Mouse (Mus musculus): ENCODE data around the gene Pfdn6. TPM values are rescaled to one million over a fixed set of nuclear protein-coding genes. Genes with fewer than 3 reads are reported as not detected.

Gene Pfdn6
- polyA plus RNA-seq (2014; fragmentation: Illumina TruSeq; extraction: RNeasy Lipid Tissue Mini Kit (QIAGEN cat#74804); ENCODE audit: low read depth, low replicate concordance): 70.9 TPM

DNA sequence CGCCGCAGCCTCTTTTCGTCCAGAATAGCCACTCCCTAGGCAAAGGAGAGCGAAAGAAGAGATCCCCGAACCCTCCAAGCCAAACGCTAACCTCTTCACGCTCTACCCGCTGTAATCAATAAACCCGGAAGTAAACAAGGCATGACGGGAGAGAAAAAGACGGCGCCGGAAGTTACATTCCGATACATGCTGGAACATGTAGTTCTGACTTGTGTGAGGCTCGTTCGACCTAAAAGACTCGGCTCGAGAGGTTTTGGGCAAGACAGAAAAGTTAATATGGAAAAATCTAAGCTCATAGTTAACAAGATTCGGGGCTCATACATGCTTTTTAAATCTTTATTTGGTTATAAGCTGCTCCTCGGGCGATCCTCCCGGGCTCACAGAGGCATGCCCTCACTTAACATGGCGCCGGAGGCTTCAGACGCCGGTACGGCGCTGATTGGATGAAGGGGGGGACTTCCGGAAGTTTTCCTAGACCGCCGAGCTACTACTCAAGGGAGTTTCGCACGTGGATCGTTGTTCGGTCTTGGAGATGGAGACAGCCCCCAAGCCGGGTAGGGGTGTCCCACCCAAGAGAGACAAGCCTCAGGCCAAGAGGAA, at the start of gene Pfdn6, which contains the start of gene Wdr46:
Gene Pfdn6 (minus strand): TSS at position 138 of the 600 bp plus-strand sequence.
Gene Wdr46 (plus strand): TSS at position 455 of the 600 bp plus-strand sequence.

DNA sequence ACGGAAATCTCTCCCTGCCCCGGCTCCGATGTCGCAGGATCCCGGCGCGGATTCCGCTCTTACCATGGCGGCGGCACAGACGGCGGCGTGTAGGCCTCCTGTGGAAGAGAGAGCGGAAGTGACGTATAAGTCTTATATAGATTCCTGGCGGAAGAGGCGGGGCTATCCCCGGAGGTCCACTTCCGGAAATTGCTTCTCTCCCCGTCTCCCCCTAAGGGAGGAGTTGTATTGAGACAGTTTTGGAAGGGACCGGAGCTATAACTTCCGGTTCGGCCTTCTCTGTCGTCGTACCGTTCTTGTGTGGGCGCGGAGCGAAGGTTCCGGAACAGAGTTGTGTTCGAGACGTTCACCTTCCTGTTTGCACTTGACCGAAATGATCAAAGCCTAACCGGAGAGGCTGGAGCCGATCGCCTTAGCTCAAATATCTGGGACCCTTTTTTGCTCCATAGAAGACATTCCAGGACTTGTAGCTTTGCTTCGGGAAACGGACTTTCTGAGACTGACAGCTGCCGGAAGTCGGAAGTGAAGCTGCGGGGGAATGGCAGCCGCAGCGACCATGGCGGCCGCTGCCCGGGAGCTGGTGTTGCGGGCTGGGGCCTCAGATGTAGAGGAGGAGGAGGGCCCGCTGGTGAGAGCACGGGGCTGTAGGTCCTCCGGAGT, 15.5 kb upstream of the Pfdn6 start, which contains the start of the genes Vps52 and Rps18:
Gene Vps52 (plus strand): TSS at position 258 of the 660 bp plus-strand sequence.
Gene Rps18 (minus strand): TSS at position 447 of the 660 bp plus-strand sequence.

DNA sequence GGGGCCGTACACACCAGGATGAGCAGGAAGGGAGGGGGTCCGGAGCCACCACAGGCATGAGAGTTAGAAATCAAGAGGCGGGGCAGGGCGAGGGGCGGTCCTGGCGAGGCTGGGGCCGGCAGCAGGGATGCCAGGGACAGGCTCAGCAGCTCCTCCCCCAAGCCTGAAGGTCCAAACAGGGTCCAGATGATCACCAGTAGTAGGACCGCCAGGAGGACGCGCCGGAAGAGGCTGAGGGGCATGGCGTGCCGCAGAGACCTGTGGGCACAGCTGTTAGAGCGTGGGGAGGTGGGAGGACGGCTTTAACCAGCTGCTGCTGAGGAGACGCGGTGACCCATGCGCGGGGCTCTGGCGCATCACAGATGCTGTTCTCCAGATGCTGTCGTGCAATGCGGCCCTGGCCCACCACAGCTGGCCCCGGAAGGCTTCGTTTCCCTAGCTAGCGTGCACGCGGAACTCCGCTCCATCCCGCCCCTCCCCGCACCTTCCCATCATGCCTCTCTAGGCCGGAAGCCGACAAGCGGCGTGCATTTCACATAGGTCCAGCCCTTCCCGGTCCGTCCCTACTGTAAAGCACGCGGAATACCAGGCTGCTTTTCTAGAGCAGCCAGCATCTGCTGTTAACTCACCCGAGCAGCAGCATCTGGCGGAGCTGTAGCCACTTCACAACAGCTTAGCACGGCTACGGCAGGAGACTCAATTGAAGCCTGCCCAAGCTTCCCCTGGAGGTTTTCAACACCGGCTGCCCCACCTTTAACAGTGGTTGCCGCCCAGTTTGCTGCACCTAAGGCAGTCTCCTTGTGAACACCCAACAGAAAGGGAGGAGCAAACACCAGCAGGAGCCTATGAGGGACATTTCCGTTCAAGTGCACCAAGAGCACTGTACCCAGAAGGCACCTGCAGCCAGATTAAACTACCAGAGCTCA, 11.1 kb upstream of the Pfdn6 start, which contains the start of gene B3galt4:
Gene B3galt4 (minus strand): TSS at position 468 of the 926 bp plus-strand sequence.

DNA sequence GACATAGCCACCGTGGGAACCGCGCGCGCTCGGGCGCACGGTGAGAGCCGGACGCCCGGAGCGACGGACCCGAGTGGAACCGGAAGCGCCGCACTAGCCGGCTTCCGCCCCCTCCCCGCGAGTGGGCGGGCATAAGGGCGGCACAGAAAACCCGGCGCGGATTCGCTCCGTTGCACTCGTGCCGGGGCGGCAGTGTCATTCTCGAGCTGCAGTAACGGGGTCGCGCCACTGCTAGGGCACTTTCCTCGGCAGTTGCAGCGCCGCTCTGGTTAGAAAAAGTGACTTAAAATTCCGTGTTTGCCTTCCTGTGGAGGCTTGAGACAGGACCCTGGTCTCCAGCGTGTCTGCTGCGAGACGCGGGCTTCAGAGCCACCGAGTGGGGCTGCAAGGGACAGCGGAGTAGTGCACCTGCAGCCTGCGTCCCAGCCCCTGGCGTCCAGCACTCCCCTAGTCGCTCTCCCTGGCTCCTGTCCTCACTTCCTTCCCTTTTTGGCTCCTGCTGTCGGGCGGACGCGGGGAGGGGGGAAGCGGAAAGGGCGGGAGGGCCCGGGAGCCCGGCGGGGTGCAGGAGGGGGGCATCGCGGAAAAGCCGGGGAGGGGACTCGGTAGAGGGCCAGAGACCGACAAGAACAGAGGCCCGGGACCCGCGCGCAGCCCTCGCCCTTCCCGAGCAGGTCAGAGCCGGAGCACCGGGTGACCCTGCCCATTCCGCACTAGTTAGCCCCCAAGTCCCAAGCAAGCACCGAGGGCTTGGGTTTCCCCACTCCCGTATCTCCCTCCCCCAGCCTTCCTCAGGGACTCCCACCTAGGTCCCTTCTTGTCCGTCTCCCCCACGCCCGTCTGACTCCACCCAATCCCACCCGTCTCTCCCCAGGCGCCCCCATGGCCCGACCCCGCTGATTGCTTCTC, 10.5 kb downstream of the Pfdn6 start, which contains the start of gene Rgl2:
Gene Rgl2 (plus strand): TSS at position 173 of the 909 bp plus-strand sequence.

DNA sequence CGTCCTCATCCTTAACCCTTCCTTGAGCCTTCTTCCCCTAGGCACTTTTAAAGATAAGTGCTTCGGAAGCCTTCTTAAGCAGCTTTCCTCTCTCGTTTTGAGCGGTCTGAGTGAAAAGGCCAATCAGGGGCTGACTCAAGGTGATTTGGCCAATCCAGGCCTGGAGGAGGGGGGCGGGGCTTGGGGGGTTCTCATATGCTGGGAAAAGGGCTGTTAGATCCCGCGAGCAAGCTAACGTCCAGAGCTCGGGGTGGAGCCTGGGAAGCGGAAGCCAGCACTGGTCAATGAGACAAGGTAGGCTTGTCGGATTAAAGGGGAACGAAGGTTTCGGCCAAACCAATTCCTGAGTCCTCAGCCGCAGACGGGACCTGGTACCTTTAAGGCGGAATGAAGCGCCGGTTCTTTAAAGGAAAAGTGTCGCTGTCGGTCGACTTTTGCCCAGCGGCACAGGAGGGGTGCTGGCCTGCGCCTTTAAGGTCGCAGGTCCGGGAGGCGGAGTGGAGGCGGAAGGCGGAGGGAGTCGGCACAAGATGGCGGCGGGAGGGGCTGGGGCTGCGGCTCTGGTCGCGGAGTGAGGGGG, 24.4 kb downstream of the Pfdn6 start, which contains the start of the genes Tapbp and Zbtb22:
Gene Tapbp (plus strand): TSS at position 229 of the 580 bp plus-strand sequence.
Gene Zbtb22 (plus strand): TSS at position 234 of the 580 bp plus-strand sequence.

DNA sequence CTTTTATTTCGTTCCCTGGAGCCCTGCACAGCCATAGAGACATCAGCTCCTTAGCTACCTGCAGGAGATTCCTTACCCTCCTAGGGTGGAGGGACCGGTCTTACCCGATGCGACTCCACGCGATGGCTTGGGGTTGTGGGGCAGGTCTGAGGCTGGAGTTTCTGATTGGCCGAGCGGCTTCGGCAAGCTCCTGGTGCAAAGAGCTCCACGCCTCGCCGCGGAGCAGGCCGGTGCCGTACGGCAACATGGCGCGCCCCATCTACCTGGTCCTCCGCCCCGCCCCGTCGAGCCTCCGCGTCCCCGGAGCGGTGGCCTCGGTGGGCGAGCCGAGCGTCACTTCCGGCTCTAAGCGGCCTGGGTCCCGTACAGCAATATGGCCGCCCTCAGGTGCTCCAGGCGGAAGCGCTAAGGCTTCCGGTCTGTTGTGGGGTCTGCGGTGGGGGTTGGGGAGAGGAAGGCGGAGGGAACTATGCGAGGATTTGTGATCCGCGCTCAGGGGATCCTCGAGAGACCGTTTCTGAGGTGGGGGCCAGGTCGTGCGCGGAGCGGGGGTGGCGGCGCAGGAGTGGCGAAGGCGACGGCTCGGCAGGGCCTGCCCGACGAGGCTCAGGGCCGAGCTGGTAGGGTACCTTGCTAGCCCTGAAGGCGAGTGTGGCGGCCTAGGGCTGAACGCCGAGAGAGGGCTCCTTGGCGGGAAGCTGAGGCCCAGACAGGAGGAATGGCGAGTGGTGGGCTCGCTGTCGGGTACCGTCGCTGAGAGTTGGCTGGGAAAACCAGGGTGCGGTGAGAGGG, 30.9 kb downstream of the Pfdn6 start, which contains the start of gene Daxx:
Gene Daxx (plus strand): TSS at position 338 of the 792 bp plus-strand sequence.

DNA sequence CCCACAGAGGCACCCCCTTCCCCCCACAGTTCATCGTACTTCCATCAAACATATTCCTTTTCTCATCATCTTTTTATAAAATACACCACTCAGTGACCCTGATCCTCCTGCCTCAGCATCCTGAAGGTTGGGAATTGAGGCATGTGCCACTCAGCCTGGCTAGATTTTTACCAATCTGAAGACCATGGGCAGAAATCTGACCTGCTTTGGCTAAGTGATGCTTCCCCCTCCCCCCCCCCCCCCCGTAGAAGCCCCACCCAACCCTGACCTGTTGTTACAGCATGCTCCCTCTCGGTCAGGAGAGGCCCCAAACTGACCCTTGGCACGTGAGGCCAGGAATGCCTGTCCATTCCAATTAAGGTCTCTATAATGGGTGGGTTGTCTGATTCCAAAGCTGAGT, 35.3 kb downstream of the Pfdn6 start, which contains the start of gene Platr17:
Gene Platr17 (plus strand): TSS at position 301 of the 400 bp plus-strand sequence.

DNA sequence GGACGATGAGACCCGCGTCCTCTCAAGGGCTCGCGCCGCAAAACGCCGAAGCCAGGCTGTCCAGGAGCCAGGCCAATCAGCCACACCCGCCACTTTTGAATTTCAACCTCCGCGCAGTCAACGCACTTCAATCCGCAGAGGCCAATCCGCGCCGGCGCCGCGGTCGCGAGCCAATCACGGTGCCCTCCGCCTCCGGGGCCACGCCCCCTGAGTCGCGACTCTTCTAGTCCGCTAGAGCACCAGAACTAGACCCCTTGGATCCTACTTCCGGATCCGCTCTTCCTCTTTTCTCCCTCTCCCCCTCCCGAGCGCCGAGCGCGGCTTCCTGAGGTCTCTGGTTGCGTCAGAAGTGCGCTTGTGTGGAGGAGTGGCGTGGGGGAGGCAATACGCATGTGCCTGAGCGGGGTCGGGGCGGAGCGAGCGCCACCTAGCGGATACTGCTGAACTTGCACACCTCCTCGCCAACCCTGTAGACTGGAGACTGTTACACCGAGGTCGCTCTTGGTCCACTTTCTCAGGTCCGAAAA, 49.5 kb downstream of the Pfdn6 start, which contains the start of gene Kifc1:
Gene Kifc1 (minus strand): TSS at position 129 of the 527 bp plus-strand sequence.

Other genes with a start within 250 kb of the Pfdn6 start
- gene March2, start 221.7 kb downstream of the Pfdn6 start, polyA plus RNA-seq (2014; fragmentation: Illumina TruSeq; extraction: RNeasy Lipid Tissue Mini Kit (QIAGEN cat#74804); ENCODE audit: low read depth, low replicate concordance): 86.5 TPM
- 136 TPM for gene Rab11b, start 179.8 kb downstream of the Pfdn6 start, polyA plus RNA-seq (2014; fragmentation: Illumina TruSeq; extraction: RNeasy Lipid Tissue Mini Kit (QIAGEN cat#74804); ENCODE audit: low read depth, low replicate concordance)
- gene Angptl4, start 158.5 kb downstream of the Pfdn6 start, polyA plus RNA-seq (2014; fragmentation: Illumina TruSeq; extraction: RNeasy Lipid Tissue Mini Kit (QIAGEN cat#74804); ENCODE audit: low read depth, low replicate concordance): 245 TPM
- gene Kank3, start 129.8 kb downstream of the Pfdn6 start, polyA plus RNA-seq (2014; fragmentation: Illumina TruSeq; extraction: RNeasy Lipid Tissue Mini Kit (QIAGEN cat#74804); ENCODE audit: low read depth, low replicate concordance): 91.1 TPM
- gene Rps28, start 115.8 kb downstream of the Pfdn6 start, polyA plus RNA-seq (2014; fragmentation: Illumina TruSeq; extraction: RNeasy Lipid Tissue Mini Kit (QIAGEN cat#74804); ENCODE audit: low read depth, low replicate concordance): 1,499 TPM
- gene Ndufa7, start 115.8 kb downstream of the Pfdn6 start, polyA plus RNA-seq (2014; fragmentation: Illumina TruSeq; extraction: RNeasy Lipid Tissue Mini Kit (QIAGEN cat#74804); ENCODE audit: low read depth, low replicate concordance): 425 TPM
- 72.7 TPM for gene Cd320, start 97.3 kb downstream of the Pfdn6 start, polyA plus RNA-seq (2014; fragmentation: Illumina TruSeq; extraction: RNeasy Lipid Tissue Mini Kit (QIAGEN cat#74804); ENCODE audit: low read depth, low replicate concordance)
- not detected for gene Gm7029, start 66.5 kb downstream of the Pfdn6 start, polyA plus RNA-seq (2014; fragmentation: Illumina TruSeq; extraction: RNeasy Lipid Tissue Mini Kit (QIAGEN cat#74804); ENCODE audit: low read depth, low replicate concordance)
- 1.9 TPM for gene Kifc1, start 49.7 kb downstream of the Pfdn6 start, polyA plus RNA-seq (2014; fragmentation: Illumina TruSeq; extraction: RNeasy Lipid Tissue Mini Kit (QIAGEN cat#74804); ENCODE audit: low read depth, low replicate concordance)
- gene Platr17, start 35.2 kb downstream of the Pfdn6 start, polyA plus RNA-seq (2014; fragmentation: Illumina TruSeq; extraction: RNeasy Lipid Tissue Mini Kit (QIAGEN cat#74804); ENCODE audit: low read depth, low replicate concordance): not detected
- 29.2 TPM for gene Daxx, start 30.9 kb downstream of the Pfdn6 start, polyA plus RNA-seq (2014; fragmentation: Illumina TruSeq; extraction: RNeasy Lipid Tissue Mini Kit (QIAGEN cat#74804); ENCODE audit: low read depth, low replicate concordance)
- 147 TPM for gene Tapbp, start 24.4 kb downstream of the Pfdn6 start, polyA plus RNA-seq (2014; fragmentation: Illumina TruSeq; extraction: RNeasy Lipid Tissue Mini Kit (QIAGEN cat#74804); ENCODE audit: low read depth, low replicate concordance)
- gene Zbtb22, start 24.4 kb downstream of the Pfdn6 start, polyA plus RNA-seq (2014; fragmentation: Illumina TruSeq; extraction: RNeasy Lipid Tissue Mini Kit (QIAGEN cat#74804); ENCODE audit: low read depth, low replicate concordance): 25.1 TPM
- 66.6 TPM for gene Rgl2, start 10.8 kb downstream of the Pfdn6 start, polyA plus RNA-seq (2014; fragmentation: Illumina TruSeq; extraction: RNeasy Lipid Tissue Mini Kit (QIAGEN cat#74804); ENCODE audit: low read depth, low replicate concordance)
- 14.0 TPM for gene Wdr46, start 317 bp upstream of the Pfdn6 start, polyA plus RNA-seq (2014; fragmentation: Illumina TruSeq; extraction: RNeasy Lipid Tissue Mini Kit (QIAGEN cat#74804); ENCODE audit: low read depth, low replicate concordance)
- 5.6 TPM for gene B3galt4, start 11.1 kb upstream of the Pfdn6 start, polyA plus RNA-seq (2014; fragmentation: Illumina TruSeq; extraction: RNeasy Lipid Tissue Mini Kit (QIAGEN cat#74804); ENCODE audit: low read depth, low replicate concordance)
- gene Vps52, start 15.5 kb upstream of the Pfdn6 start, polyA plus RNA-seq (2014; fragmentation: Illumina TruSeq; extraction: RNeasy Lipid Tissue Mini Kit (QIAGEN cat#74804); ENCODE audit: low read depth, low replicate concordance): 36.0 TPM
- 1,863 TPM for gene Rps18, start 15.7 kb upstream of the Pfdn6 start, polyA plus RNA-seq (2014; fragmentation: Illumina TruSeq; extraction: RNeasy Lipid Tissue Mini Kit (QIAGEN cat#74804); ENCODE audit: low read depth, low replicate concordance)
- gene H2-K1, start 60.0 kb upstream of the Pfdn6 start, polyA plus RNA-seq (2014; fragmentation: Illumina TruSeq; extraction: RNeasy Lipid Tissue Mini Kit (QIAGEN cat#74804); ENCODE audit: low read depth, low replicate concordance): 1,539 TPM
- 30.7 TPM for gene Ring1, start 84.3 kb upstream of the Pfdn6 start, polyA plus RNA-seq (2014; fragmentation: Illumina TruSeq; extraction: RNeasy Lipid Tissue Mini Kit (QIAGEN cat#74804); ENCODE audit: low read depth, low replicate concordance)
- gene H2-Ke6, start 87.7 kb upstream of the Pfdn6 start, polyA plus RNA-seq (2014; fragmentation: Illumina TruSeq; extraction: RNeasy Lipid Tissue Mini Kit (QIAGEN cat#74804); ENCODE audit: low read depth, low replicate concordance): 92.5 TPM
- 158 TPM for gene Slc39a7, start 91.3 kb upstream of the Pfdn6 start, polyA plus RNA-seq (2014; fragmentation: Illumina TruSeq; extraction: RNeasy Lipid Tissue Mini Kit (QIAGEN cat#74804); ENCODE audit: low read depth, low replicate concordance)
- 38.6 TPM for gene Rxrb, start 91.5 kb upstream of the Pfdn6 start, polyA plus RNA-seq (2014; fragmentation: Illumina TruSeq; extraction: RNeasy Lipid Tissue Mini Kit (QIAGEN cat#74804); ENCODE audit: low read depth, low replicate concordance)
- gene Col11a2, start 99.1 kb upstream of the Pfdn6 start, polyA plus RNA-seq (2014; fragmentation: Illumina TruSeq; extraction: RNeasy Lipid Tissue Mini Kit (QIAGEN cat#74804); ENCODE audit: low read depth, low replicate concordance): 1.0 TPM
- 1.3 TPM for gene H2-Oa, start 152.0 kb upstream of the Pfdn6 start, polyA plus RNA-seq (2014; fragmentation: Illumina TruSeq; extraction: RNeasy Lipid Tissue Mini Kit (QIAGEN cat#74804); ENCODE audit: low read depth, low replicate concordance)
- gene H2-DMa, start 179.2 kb upstream of the Pfdn6 start, polyA plus RNA-seq (2014; fragmentation: Illumina TruSeq; extraction: RNeasy Lipid Tissue Mini Kit (QIAGEN cat#74804); ENCODE audit: low read depth, low replicate concordance): 48.1 TPM
- 137 TPM for gene Brd2, start 182.3 kb upstream of the Pfdn6 start, polyA plus RNA-seq (2014; fragmentation: Illumina TruSeq; extraction: RNeasy Lipid Tissue Mini Kit (QIAGEN cat#74804); ENCODE audit: low read depth, low replicate concordance)
- 44.6 TPM for gene H2-DMb2, start 203.0 kb upstream of the Pfdn6 start, polyA plus RNA-seq (2014; fragmentation: Illumina TruSeq; extraction: RNeasy Lipid Tissue Mini Kit (QIAGEN cat#74804); ENCODE audit: low read depth, low replicate concordance)
- 43.1 TPM for gene H2-DMb1, start 212.7 kb upstream of the Pfdn6 start, polyA plus RNA-seq (2014; fragmentation: Illumina TruSeq; extraction: RNeasy Lipid Tissue Mini Kit (QIAGEN cat#74804); ENCODE audit: low read depth, low replicate concordance)
- 19.5 TPM for gene Tap1, start 247.2 kb upstream of the Pfdn6 start, polyA plus RNA-seq (2014; fragmentation: Illumina TruSeq; extraction: RNeasy Lipid Tissue Mini Kit (QIAGEN cat#74804); ENCODE audit: low read depth, low replicate concordance)
- 19.8 TPM for gene Psmb9, start 247.4 kb upstream of the Pfdn6 start, polyA plus RNA-seq (2014; fragmentation: Illumina TruSeq; extraction: RNeasy Lipid Tissue Mini Kit (QIAGEN cat#74804); ENCODE audit: low read depth, low replicate concordance)